Mouse (Mus musculus) natural killer cell, adult 2 months (primary cell): Measurements from ENCODE around the gene a.
A peak's percentile ranks its signal among the peaks of the same experiment; 100 is the strongest.
"Not testable (repeated sequence)": the region's sequence is repeated elsewhere in the genome, so short reads cannot be mapped to it uniquely, and the experiment has no call there.

Experiments used
- DNase-seq, 2 experiments: peaks; one replicate each; pipeline ENCODE4 v3.0.0; 2022; ENCODE audit warnings: low spot score in 2 of 2

Gene a

DNA sequence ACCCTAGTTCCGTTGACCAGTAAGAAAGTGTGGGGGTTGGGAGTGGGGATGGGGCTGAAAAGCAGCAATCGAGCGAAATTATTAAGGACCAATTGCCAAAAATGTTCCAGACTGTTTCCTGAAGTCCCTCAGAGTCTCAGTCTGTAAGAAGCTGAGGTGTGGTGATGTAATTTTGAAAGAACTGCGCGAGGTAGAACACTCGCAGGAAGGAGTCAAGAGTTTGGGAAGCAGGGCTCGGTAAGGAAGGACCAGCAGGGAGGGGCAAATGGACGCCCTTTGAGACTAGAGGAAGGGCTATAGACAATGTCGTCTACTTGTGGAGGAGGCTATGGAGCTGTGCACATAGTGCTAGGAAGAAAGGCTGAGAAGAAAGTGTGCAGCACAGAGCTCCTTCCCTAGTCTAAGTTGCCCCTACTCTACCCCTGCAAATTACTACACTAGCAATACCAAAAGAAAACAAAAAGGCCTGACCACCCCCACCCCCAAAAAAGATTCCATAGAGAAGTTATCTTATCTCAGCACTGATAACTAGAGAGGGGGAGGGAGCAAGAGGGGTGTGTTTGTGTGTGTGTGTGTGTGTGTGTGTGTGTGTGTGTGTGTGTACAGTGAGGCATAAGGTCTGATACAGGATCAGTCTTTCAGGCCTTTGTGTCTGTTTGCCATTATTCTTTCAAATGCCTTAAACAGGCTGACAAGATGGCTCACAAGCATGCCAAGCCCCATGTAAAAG lies 260.6 kb downstream of the a start:
- no peak for DNase-seq

DNA sequence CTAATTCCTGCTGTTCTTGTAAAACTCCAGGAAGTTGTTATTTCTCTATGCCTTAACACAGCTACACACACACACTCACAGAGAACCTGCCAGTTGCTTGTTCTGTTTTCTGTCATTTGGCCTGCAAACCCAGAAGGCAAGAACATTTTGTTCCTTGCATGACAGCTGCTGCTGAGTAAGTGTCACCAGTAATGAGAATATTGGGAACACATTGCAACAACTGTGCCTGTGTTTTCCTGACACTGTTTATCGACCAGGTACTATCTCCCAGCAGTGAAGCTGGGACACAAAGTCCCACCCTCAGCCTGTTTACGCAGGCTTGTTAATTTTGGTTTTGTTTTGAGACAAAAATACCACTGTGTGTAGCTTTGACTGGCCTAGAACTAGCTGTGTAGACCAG lies 261.5 kb downstream of the a start:
- no peak for DNase-seq

DNA sequence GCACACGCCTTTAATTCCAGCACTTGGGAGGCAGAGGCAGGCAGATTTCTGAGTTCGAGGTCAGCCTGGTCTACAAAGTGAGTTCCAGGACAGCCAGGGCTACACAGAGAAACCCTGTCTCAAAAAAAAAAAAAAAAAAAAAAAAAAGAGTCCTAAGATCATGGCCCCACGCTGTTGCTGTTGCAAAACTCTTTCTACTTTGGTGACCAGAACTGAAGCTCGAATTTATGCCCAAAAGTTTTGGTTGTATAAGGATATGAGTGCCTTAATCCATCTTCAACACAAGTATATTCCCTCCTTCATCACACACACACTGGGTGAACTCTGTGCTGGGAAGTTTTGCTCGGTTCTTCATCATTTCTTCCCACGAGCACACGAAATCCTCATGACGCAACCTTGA lies 262.3 kb downstream of the a start:
- not testable (repeated sequence) for DNase-seq

DNA sequence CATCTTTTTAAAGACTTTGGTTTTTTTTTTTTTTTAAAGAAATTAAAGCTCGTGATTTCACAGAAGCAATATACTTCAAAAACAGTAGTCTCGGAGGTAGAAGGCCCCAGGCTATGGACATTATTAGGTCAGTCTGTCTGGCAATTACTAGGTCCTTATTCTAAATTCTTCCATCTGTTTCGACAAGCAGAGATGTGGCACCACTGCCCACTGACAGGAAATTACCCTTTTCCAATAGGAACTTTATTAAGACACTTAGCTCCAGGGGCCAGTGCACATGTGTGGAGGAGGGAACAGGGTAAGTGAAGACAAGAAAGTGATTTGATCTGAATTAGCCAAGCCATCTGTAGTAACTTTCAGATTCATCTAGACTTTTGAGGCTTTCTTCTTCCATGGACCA lies 263.5 kb downstream of the a start:
- no peak for DNase-seq

DNA sequence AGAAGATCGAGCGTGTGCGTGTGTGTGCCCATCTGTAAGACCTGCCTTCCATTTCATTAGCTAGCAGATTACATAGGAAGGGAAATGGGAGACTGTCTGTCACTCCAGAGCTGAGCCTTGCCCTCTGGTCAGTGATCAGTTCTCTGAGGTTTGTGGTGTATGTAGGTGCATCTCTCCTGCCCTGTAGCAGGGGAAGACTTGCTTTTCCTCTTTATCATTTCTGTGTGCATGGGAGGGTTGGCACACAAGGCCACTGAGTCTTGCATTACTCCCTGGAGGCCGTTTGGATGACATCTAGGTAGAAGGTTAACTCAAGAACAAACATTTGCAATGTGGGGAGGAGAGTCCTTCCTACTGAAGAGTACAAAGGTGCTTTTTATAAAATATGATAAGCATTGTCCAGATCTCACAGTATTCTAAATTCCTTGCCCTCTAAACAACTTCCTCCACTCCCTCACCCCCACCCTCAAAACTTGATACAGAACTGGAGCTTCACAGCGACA lies 264.9 kb downstream of the a start:
- no peak for DNase-seq

DNA sequence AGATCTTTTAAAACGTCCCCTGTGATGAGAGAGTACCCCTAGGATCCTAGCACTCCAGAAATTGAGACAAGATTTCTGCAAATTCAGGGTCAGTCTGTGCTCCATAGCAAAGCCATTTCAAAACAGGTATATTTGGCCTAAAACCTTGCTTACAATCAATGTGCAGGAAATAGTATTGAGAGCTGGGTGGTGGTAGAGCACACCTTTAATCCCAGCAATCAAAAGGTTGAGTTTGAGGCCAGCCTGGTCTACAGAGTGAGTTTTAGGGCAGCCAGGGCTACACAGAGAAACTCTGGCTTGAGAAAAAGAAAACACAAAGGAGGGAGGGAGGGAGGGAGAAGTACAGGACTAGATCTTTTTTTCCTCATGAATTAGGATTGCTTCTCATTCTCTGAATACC lies 266.2 kb downstream of the a start:
- no peak for DNase-seq

DNA sequence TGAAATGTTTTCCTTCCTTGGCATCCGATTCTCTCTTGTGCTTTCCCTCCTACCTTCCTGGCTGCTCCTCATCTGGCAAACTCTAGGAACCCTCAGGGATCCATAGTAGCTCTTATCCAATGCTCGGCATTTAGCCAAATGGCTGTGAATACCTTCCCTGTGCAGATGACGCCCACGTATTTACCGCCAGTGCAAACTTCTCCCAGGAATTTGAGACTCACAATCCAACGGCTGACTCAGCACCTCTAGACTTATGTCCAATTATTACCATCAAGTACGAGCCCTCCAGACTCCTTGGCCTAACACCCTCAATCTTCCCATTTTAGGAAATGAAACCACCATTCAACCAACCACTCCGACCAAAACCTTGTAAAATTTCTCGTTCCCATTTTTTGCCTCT lies 279.8 kb downstream of the a start:
- no peak for DNase-seq

DNA sequence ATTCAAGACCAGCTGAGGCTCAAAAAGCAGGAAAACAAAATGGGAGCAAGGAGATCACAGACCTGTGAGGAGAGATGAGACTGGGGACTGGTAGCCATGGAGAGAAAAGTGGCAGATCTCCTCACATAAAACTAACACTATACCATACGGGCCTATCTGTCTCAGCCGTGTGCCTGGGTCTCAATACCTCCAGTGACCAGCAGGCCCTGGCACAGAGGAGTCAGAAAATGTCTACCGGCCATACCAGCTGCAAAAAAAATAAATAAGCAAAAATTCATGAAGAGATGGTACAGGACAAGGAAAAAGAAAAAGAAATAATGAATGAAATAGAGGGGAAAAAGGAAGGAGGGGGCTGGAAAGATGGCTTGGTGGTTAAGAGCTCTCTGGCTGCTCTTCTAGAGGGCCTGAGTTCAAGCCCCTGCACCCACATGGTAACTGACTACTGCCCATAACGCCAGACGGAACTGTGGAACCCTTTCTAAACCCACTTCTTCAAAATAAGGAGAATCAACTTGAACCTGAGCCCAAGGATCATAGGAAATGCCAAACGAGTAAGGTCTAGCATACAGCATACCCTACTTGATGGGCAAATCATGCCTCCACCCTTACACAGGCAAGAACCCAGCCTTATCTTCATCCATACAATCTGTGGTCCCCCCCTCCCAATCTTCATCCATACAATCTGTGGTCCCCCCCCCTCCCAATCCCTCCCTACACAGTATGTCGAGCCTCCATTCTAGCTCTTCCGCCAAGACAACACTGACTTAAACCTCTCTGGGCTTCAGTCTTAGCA lies 281.3 kb downstream of the a start:
- no peak for DNase-seq

DNA sequence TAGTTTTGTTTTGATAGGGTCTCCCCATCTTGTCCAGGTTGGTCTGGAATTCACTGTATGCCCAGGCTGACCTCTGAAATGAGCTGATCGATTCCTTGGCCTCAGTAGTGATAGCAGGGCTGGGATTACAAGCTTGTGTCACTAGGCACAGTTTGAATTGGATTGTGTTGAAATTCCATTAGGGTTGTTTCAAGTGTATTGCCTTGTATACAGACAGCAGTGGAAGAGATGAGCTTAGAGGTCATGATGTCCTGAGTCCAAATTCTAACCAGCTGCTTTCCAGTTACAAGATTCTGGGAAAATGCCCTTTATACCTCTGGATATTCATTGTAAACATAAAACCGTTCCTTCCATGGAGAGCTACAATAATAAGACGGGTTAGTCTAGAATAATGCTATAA lies 282.1 kb downstream of the a start:
- no peak for DNase-seq

DNA sequence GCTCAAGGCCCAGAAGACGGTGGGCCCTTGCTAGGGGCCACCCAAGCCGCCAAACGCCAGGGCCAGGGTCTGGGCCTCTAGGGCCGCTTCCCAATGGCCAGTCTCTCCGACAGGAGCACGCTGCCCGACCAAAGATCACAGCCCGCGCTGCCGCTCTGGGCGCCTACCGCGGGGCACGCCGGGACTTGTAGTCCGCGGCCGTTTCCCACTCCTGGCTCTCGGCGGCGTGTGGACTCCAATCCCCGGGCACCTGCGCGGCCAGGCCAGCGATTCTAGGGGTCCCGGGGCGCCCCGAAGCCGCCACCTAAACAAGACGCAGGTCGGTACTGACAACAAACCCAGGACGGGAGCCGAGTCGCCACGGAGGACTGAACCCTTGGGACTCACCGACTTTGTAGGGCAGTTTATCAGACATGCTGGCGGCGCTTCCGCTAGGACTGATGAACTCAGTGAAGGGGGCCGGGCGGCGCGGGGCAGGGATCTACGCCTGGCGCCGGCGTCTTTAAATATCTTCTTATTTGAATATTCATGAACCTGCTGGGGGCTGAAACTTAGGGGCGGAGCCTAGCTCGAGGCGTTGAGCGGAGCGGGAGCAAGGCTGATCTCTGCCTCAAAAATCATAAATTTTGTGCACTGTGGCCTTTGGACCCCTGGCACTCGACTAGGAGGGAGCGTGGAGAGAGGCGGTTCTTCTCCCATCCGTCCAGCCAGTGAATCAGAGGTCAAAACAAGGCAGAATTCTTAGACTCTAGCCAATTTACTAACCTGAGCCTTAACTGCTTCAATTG lies 283.0 kb downstream of the a start, which contains the start of gene Ahcy:
Gene Ahcy (minus strand): TSS at position 520 of the 788 bp plus-strand sequence.
- DNase-seq, result peak; percentile 79 to 86

DNA sequence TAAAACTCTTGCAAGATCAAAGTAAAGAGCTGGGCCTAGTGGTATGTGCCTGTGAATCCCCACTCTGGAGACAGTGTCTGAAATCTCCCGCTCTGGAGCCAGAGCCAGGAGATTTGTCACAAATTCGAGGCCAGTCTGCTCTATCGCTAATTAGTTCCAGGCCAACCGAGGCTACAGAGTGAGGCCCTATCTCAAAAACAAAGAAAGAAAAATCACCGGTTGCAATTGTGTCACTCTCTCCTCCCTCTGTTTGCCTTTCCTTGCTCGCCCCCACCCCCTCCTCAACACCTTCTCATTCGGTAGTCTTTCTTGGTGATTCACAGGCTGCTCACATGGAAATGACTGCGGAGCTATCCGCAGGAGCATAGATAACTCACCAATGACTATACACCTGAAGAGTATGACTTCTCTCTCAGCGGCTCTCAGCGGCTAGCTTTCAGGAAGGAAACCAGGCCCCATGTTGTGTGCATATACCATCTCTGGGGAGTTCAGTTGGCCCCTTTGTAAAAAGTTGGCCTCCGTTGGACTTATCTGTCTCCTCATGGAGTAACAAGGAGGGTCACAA lies 283.6 kb downstream of the a start:
- no peak for DNase-seq

DNA sequence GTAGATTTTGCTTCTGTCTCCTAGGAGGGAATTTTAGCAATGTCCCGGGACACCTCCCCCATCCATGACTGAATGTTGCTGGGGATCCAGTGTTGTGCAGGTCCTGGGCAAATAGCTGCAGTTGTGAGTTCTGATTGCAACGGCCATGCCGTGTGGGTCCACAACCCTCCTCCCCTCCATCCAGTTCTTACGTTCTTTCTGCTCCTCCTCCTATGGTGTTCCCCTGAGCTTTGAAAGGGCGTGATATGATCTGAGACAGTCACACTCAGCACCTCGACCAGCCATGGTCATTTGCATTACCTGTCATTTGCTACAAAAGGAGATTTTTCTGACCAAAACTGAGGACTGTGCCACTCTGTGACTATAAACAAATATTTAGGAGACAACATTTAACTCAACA lies 284.4 kb downstream of the a start:
- no peak for DNase-seq

DNA sequence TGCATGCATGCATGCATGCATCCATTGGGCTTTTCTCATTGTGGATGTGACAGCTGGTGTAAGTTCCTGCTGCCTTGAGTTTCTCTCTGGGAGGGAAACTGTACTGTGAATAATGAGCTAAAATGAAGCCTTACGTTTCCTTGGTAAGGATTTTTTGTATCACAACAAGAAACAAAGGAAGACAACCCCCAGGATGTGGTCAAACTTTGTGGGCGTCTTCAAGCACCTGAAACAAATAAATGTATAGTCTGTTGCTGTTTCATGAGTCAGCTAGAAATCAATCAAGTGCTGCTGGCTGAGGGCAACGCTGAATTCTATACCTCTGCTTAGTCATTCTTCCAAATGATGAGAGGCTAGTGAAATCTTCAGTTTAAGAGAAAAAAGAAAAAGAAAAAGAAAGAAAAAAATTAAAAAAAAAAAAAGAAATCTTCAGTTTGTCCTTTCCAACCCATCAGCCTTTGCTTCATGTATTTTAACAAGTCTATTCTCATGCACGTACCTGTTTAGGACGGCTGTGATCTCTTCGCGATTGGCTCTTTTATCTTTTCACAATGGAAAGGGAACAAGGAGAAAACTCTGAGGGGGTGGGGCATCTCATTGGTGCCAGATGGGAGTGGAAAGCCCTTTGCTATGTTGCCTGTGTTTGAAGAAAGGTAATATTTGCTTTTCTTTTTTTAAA lies 288.4 kb downstream of the a start:
- DNase-seq, result peak; percentile 21 to 27

DNA sequence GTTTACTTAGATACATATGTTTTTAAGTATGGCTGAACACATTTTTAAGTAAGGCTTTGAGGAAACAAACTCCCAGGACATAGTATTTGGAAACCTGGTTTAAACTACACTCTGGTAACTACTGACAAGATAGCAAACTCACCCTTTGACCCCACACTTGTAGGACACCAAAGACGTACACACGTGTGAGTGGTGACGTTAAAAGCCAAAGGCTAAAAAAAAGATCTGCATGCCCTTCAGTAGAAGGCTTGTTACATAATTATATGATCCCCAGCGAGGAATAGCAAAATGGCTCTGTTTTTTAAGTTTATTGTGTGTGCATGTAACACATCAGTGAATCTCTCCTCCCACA lies 289.0 kb downstream of the a start:
- DNase-seq, result no peak

DNA sequence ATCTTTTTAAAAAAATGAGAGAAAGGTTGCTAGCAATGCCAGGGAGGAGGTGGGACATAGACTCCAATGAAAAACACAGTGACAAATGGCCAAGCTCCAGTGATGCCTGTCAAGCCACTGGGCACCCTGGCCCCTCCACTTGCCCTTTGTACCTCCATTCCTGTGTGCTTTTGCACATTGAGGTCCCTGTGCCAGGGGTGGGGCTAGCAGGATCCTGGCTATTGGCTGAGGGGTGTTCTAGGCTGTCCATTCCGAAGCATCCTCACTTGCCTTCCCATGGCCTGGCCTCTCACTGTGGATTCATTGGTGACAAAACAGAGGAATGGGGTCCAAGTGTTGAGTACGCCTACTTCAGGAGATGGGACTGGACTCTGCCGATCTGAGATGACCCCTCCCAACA lies 289.9 kb downstream of the a start:
- no peak for DNase-seq

DNA sequence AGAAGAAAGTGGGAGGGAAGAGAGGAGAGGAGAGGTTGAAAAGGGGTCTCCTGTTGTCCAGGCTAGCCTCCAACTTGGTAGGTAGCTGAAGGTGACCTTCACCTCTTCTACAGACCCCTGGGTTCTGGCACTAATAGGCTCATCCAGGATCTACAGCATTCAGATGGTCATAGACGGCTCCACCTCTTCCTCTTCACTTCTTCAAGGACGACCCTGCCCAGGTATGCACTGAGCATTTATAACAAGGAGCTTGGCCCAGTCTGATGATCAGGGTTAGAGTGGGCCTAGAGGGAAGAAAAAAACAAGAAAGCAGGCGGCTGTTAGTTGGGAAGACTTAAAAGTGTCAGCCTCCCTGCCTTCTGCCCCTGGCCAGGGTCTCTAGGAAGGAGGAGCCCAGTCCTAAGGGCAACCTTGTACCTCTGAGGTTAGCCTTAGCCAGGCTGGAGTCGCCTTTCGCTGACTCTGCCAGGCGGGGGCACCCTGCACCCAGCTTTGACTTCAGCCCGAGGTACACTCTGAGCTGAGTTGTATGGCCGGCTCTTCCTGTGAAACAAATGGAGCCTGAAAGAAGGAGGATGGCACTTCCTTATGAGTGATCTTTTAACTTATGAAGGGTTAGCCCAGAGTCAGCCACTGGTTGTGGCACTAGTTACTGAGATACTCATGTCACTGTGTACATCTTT lies 291.1 kb downstream of the a start:
- DNase-seq, result peak; percentile 52 to 67

DNA sequence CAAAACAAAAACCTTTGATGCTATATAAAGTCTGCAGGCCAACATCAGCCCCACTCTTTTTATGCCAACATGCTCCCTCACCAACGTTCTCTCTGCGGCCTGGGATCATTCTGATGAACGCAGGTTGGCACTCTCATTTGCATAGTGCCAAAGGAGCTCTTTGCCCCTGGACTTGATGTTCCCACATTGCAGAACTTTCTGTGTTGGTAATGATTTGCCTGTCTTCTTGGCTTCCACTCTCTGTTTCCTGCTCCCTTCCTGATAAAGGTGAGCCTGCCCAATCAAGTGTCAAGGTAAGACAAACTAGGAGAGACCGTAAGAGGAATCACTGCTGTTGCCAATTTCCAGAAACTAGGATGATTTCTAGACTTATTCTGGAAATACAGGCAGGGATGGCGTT lies 293.3 kb downstream of the a start:
- DNase-seq, result no peak

DNA sequence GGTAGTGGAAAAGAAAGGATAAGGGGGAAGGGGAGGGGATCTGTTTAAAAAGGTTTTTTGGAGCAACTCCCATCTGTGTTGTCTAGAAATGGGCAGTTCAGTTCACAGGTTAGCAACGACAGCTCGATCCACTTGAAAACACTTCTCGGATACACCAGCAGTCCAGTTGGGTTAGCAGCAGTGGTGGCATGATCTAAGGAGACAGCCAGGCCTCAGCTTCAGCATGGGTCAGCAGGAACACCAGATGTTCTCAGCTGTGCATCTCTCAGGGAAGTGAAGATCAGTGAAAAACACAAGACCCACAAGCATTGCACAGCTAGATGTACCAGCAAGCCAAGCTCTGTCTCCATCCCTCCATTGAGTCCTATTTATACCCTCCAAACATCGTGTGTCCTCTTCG lies 295.1 kb downstream of the a start:
- no peak for DNase-seq

DNA sequence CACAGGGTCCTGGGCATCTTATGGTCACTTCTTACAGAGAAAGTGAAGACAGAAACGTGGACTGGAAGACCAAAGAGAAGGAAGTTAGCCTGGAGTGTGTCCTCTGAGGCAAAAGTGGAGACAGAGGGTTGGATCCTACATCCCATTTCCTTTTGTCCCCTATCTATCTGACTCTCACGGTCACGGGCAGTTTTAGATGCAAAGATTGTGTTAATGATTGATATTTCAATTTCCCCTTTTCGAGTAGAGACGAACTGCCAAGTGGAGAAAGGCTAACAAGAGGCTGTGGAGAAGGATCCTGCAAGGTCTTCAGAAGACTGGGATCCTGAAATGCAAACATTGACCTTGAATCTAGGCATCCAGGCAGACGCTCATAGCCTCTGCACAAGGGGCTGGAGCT lies 297.1 kb downstream of the a start:
- no peak for DNase-seq

DNA sequence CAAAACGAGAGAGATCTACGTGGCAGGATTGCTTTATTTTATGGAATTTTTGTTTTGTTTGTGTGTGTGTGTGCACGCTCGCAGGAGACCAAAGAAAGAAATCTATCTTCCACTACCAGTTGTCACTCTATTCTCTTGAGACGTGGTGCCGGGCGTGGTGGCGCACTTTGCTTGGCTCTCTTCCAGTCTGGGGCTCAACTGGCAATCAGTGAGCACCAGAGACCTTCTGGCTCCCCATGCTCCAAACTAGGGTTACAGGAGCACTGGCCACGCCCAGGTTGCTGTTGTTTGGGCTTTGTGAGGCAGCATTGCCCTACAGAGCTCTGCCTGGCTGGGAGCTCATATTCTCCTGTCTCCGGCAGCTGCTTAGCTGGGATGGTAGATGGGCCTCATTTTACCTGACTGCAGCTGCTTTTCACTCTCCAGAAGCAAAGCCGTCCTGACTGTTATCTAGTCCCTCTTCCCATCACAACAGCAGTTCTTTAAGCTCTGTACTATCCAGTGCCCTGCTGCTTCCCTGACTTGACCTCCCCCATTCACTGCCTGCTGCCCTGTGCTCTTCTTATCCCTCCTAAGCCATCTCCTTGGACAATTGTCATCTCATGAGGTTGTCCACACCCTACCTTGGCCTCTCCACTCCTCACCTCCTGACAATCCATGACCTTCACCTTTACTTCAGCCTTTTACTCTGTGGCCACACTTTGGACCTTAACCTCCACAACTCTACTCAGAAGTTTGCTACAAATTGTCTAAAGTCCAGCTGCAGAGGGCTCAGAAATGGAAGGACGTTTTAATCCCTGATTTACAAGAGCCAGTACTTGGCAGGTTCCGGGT lies 299.9 kb downstream of the a start:
- DNase-seq, result no peak
